Mouse (Mus musculus) heart, adult 2 months (tissue): Measurements from ENCODE around the gene Exo1. TPM values are rescaled to one million over a fixed set of nuclear protein-coding genes. Genes with fewer than 3 reads are reported as not detected.

Experiments used
- DNase-seq, 2 experiments: peaks; one replicate each; pipeline ENCODE4 v3.0.0; 2021
- H3K27ac ChIP-seq: fragments of 200-600 bp; 2 replicates; pipeline ENCODE4 v1.8.1; 2022
- H3K27me3 ChIP-seq: fragments of 200-500 bp; 2 replicates; pipeline ENCODE4 v1.6.1; 2012; ENCODE audit warnings: mild to moderate bottlenecking, low read length, inconsistent platforms, mixed read lengths; ENCODE audit not compliant: control insufficient read depth, insufficient read depth
- H3K36me3 ChIP-seq: fragments of 200-500 bp; 2 replicates; pipeline ENCODE4 v1.6.1; 2012; ENCODE audit warnings: low read length, inconsistent platforms; ENCODE audit not compliant: control insufficient read depth, insufficient read depth
- H3K4me1 ChIP-seq: fragments of 200-500 bp; 2 replicates; pipeline ENCODE4 v1.6.1; 2011; ENCODE audit warnings: low read length; ENCODE audit not compliant: control insufficient read depth, insufficient read depth
- H3K4me3 ChIP-seq: fragments of 200-600 bp; 2 replicates; pipeline ENCODE4 v1.8.1; 2022
- H3K79me2 ChIP-seq: fragments of 200-500 bp; replicated peaks from 2 replicates; pipeline ENCODE4 v1.6.1; 2012; ENCODE audit warnings: mild to moderate bottlenecking, inconsistent platforms, low read length, moderate library complexity, mixed read lengths; ENCODE audit not compliant: control insufficient read depth, insufficient read depth
- H3K9ac ChIP-seq: fragments of 200-500 bp; 2 replicates; pipeline ENCODE4 v1.6.1; 2012; ENCODE audit warnings: low read depth, mild to moderate bottlenecking, control low read depth, inconsistent platforms, low read length, mixed read lengths
- CTCF ChIP-seq: fragments of 200-600 bp; IDR thresholded peaks from 2 replicates; pipeline ENCODE4 v1.8.1; 2022; ENCODE audit warnings: antibody characterized with exemption, mild to moderate bottlenecking, moderate library complexity
- EP300 ChIP-seq: fragments of 200-500 bp; IDR thresholded peaks from 2 replicates; pipeline ENCODE4 v1.6.1; 2011; ENCODE audit warnings: low read depth, low read length, control low read depth; ENCODE audit not compliant: insufficient read depth
- POLR2A ChIP-seq: fragments of 200-500 bp; IDR thresholded peaks from 2 replicates; pipeline ENCODE4 v1.6.1; 2011; ENCODE audit warnings: mild to moderate bottlenecking, low read depth, low read length, control low read depth; ENCODE audit not compliant: insufficient read depth
- WGBS: fragments of 180-500 bp; shearing (Covaris S2); methylation state at CpG from one replicate; pipeline ENCODE4 v1.1.7; 2018; 5-methylcytosine and 5-hydroxymethylcytosine counted together
- intact Hi-C: fragments of 180-260 bp; cut with DNase I; formaldehyde crosslinking; loops from one replicate; pipeline ENCODE4 v1.15.1; 2025
- polyA plus RNA-seq: library from polyadenylated mRNA; depleted of rRNA; stranded (reverse); fragments of >200 nt; gene quantifications from 2 replicates; pipeline ENCODE4 v1.2.3, GENCODE M21; 2012; rRNA removed
- total RNA-seq, 2 experiments: library from RNA; stranded (reverse); gene quantifications; 2 replicates each; pipeline ENCODE4 v1.2.3; 2021

Exo1 gene
- total and polyA plus RNA-seq, 3 experiments, result 0.02 to 0.68 TPM; not detected in 1

GRCm38 (mm10) chr1:175938731-175939130 is 58.4 kb downstream of the Exo1 start:
- Histone ChIP-seq H3K36me3 (no peaks in the 10 kb centered on the region), H3K4me3 (no peak overlapping the region), H3K9ac (no peak overlapping the region), H3K79me2 (no peaks in the 10 kb centered on the region), H3K27me3 (no peaks in the 10 kb centered on the region), H3K4me1 (peaks cover 1% of the 10 kb centered on the region; the same call in 1 of the 2 replicates), H3K27ac (no peak overlapping the region)
- intact Hi-C loops, result loop anchor here (5.0 kb wide), 1 partner anchor 284 kb away; no protein-coding TSS in a partner anchor
- DNase-seq, result no peak
- TF ChIP-seq EP300 (no peak), CTCF (no peak), POLR2A (no peak)
- WGBS, result 82% methylated on average over 3 of the region's 3 CpGs

- WGBS, result 84% methylated on average over 7 of the region's 7 CpGs
- H3K27me3 ChIP-seq, result no peaks in the 10 kb centered on the region
- no peaks in the 10 kb centered on the region for H3K36me3 ChIP-seq
- TF ChIP-seq POLR2A, result no peak
- TF ChIP-seq CTCF, result no peak
- TF ChIP-seq EP300, result no peak
- H3K9ac ChIP-seq, result no peak overlapping the region
- no peak overlapping the region for H3K27ac ChIP-seq
- no peak overlapping the region for H3K4me3 ChIP-seq
- no peaks in the 10 kb centered on the region for H3K79me2 ChIP-seq
- no peak for DNase-seq
- intact Hi-C loops, result no loop called here
- no peaks in the 10 kb centered on the region for H3K4me1 ChIP-seq
Observed at GRCm38 (mm10) chr1:175943168-175943567, 62.8 kb downstream of the Exo1 start.

GRCm38 (mm10) chr1:175946718-175947315 is 66.4 kb downstream of the Exo1 start:
- Histone ChIP-seq H3K79me2 (no peaks in the 10 kb centered on the region), H3K9ac (no peak overlapping the region), H3K27ac (no peak overlapping the region), H3K27me3 (no peaks in the 10 kb centered on the region), H3K4me3 (no peak overlapping the region), H3K4me1 (no peaks in the 10 kb centered on the region), H3K36me3 (no peaks in the 10 kb centered on the region)
- 67% methylated on average over 4 of the region's 4 CpGs for WGBS
- intact Hi-C loops, result no loop called here
- DNase-seq, result no peak
- TF ChIP-seq POLR2A (no peak), CTCF (no peak), EP300 (no peak)

- H3K79me2 ChIP-seq, result no peaks in the 10 kb centered on the region
- no peak for DNase-seq
- H3K27me3 ChIP-seq, result no peaks in the 10 kb centered on the region
- H3K36me3 ChIP-seq, result no peaks in the 10 kb centered on the region
- no peak overlapping the region for H3K9ac ChIP-seq
- no peak overlapping the region for H3K4me3 ChIP-seq
- WGBS, result 76% methylated on average over 3 of the region's 3 CpGs
- no peak overlapping the region for H3K27ac ChIP-seq
- no peak for TF ChIP-seq POLR2A
- no peak for TF ChIP-seq EP300
- no peak for TF ChIP-seq CTCF
- intact Hi-C loops, result no loop called here
- no peaks in the 10 kb centered on the region for H3K4me1 ChIP-seq
Observed at GRCm38 (mm10) chr1:175950421-175950820, 70.0 kb downstream of the Exo1 start.

- H3K27me3 ChIP-seq, result no peaks in the 10 kb centered on the region
- H3K9ac ChIP-seq, result no peak overlapping the region
- DNase-seq, result no peak
- no peak overlapping the region for H3K27ac ChIP-seq
- intact Hi-C loops, result no loop called here
- H3K4me1 ChIP-seq, result no peaks in the 10 kb centered on the region
- H3K4me3 ChIP-seq, result no peak overlapping the region
- WGBS, result 87% methylated on average over 2 of the region's 2 CpGs
- no peaks in the 10 kb centered on the region for H3K36me3 ChIP-seq
- no peaks in the 10 kb centered on the region for H3K79me2 ChIP-seq
- TF ChIP-seq CTCF (no peak), POLR2A (no peak), EP300 (no peak)
Observed at GRCm38 (mm10) chr1:175950851-175951250, 70.5 kb downstream of the Exo1 start.

GRCm38 (mm10) chr1:175961786-175962185 is 81.4 kb downstream of the Exo1 start:
- no peak for TF ChIP-seq POLR2A
- TF ChIP-seq EP300, result no peak
- TF ChIP-seq CTCF, result no peak
- 64% methylated on average over 2 of the region's 2 CpGs for WGBS
- DNase-seq, result no peak
- Histone ChIP-seq H3K27me3 (no peaks in the 10 kb centered on the region), H3K9ac (no peak overlapping the region), H3K79me2 (no peaks in the 10 kb centered on the region), H3K4me1 (no peaks in the 10 kb centered on the region), H3K36me3 (no peaks in the 10 kb centered on the region), H3K4me3 (no peak overlapping the region), H3K27ac (no peak overlapping the region)
- intact Hi-C loops, result no loop called here

Other genes starting within 250 kb of the Exo1 start
- 1 to 10 TPM; 5.6 to 6.6 TPM for gene Opn3, start 187.8 kb upstream of the Exo1 start, total RNA-seq
- gene Opn3, start 187.8 kb upstream of the Exo1 start, polyA plus RNA-seq, result 2.2 and 3.0 TPM in 2 replicates
- gene Chml, start 187.7 kb upstream of the Exo1 start, total RNA-seq, result 1 to 10 TPM; 8.9 to 9.4 TPM
- gene Chml, start 187.7 kb upstream of the Exo1 start, polyA plus RNA-seq, result 1.4 and 2.5 TPM in 2 replicates
- gene Wdr64, start 182.0 kb upstream of the Exo1 start, total RNA-seq, result not detected
- gene Wdr64, start 182.0 kb upstream of the Exo1 start, polyA plus RNA-seq, result 0.12 TPM in 1 of 2 replicates, not detected in the other
- not detected for gene Gm38100, start 39.7 kb downstream of the Exo1 start, total RNA-seq
- not detected in 2 replicates for gene Gm38100, start 39.7 kb downstream of the Exo1 start, polyA plus RNA-seq
- gene Rbm8a2, start 98.5 kb downstream of the Exo1 start, total RNA-seq, result not detected
- gene Rbm8a2, start 98.5 kb downstream of the Exo1 start, polyA plus RNA-seq, result not detected in 2 replicates